Mouse (Mus musculus): Measurements from ENCODE around the gene Cetn3.

GRCm38 (mm10) chr13:81836386-81837177, 53.7 kb downstream of the Cetn3 start:
- TF ChIP-seq POLR2A (IDR thresholded peaks at IDR 0.05; ENCODE audit: extremely low read depth, insufficient read depth, low read length) (no peak), CTCF (IDR thresholded peaks at IDR 0.05; ENCODE audit: low read depth, low read length) (no peak)

Measured in liver, adult 2 months (tissue).